17 mouse cellular contexts compared by ENCODE assay signal in genomic region chr11:103260034-103260433, GRCm38 (mm10). TPM values are rescaled to one million over a fixed set of nuclear protein-coding genes. Genes with fewer than 3 reads are reported as not detected.
"Had no signal": no experiment of that assay in that cellular context is flagged by ENCODE, and none has a peak within 500 bp of the region (broad histone marks: within the 10 kb centered on the region; RNA-seq: fewer than 3 reads in every experiment).

No protein-coding gene starts in this region.

- H3K9ac ChIP-seq: limb, embryonic 12.5 days; limb, embryonic 15.5 days; liver, embryonic 14.5 days; liver, postnatal 0 days; lung, embryonic 14.5 days; midbrain, embryonic 12.5 days; midbrain, embryonic 15.5 days had no signal

- ATAC-seq: liver, postnatal 0 days; lung, postnatal 0 days; midbrain, embryonic 15.5 days had no signal

- H3K27me3 ChIP-seq: limb, embryonic 12.5 days; limb, embryonic 15.5 days; midbrain, embryonic 12.5 days; midbrain, embryonic 15.5 days had no signal

- H3K9me3 ChIP-seq: limb, embryonic 12.5 days; limb, embryonic 15.5 days; midbrain, embryonic 12.5 days; midbrain, embryonic 15.5 days had no signal

- H3K36me3 ChIP-seq: limb, embryonic 12.5 days; limb, embryonic 15.5 days; midbrain, embryonic 12.5 days; midbrain, embryonic 15.5 days had no signal

- H3K27ac ChIP-seq: limb, embryonic 12.5 days; limb, embryonic 15.5 days; liver, embryonic 14.5 days; macrophage; midbrain, embryonic 12.5 days; midbrain, embryonic 15.5 days had no signal

- H3K4me2 ChIP-seq: limb, embryonic 12.5 days; limb, embryonic 15.5 days; liver, embryonic 11.5 days; lung, embryonic 14.5 days; midbrain, embryonic 12.5 days; midbrain, embryonic 15.5 days had no signal

- DNase-seq: kidney, adult 8-10 months; left cerebral cortex, postnatal 4 days; liver, postnatal 0 days; lung, embryonic 14.5 days; thymus, postnatal 25 days had no signal

- H3K4me3 ChIP-seq: limb, embryonic 12.5 days; limb, embryonic 15.5 days; midbrain, embryonic 12.5 days; midbrain, embryonic 15.5 days; myocyte had no signal

RNA-seq across cellular contexts. Expression of gene Spata32, which starts 41.8 kb away (rescaled TPM):
- polyA plus RNA-seq: intestine, embryonic 16.5 days; limb, embryonic 12.5 days; limb, embryonic 15.5 days; liver, embryonic 11.5 days; liver, embryonic 14.5 days; liver, postnatal 0 days; lung, embryonic 14.5 days; lung, postnatal 0 days; macrophage; midbrain, embryonic 12.5 days; neural tube, embryonic 11.5 days; thymus, postnatal 0 days had no signal

RNA-seq across cellular contexts. Expression of gene 1700023F06Rik, which starts 51.7 kb away (rescaled TPM):
- polyA plus RNA-seq: liver, embryonic 14.5 days; macrophage; midbrain, embryonic 12.5 days; myocyte; neural tube, embryonic 11.5 days had no signal
